Comparison of ENCODE assay signal across 10 mouse cellular contexts in the genomic region with DNA sequence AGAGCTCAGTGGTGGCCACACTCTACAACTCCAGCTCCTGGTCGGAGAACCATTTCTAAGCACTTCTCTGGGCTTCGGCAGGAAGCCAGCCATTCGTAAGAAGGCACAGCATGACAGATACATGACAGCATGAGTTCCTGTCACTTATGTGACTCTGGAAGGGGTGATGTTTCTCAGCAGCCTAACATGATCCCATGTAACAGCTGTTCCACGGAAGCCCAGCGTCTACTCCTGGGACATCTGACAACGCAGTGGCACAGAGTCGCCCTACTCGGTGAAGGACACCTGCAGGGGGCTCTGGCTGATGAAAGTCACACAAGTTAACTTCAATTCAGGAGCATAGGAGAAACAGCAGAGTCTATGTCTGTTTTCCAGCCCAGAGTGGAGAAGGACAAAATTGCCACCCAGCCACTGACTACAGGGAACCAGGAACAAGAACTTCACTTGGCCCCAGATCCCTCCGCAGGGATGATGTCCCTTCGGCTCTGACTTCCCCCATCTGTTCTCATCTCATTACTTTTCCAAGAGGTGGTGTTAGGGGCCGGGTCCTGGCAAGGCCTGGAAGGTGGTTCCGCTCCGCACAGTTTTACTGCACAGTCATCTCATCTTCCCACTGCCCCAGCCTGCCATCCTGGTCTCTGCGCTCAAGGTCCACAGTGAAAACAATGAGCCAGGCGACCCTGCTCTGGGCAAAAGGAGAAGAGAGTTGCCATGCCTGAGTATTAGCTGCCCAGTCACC. TPM values are rescaled to one million over a fixed set of nuclear protein-coding genes. Genes with fewer than 3 reads are reported as not detected.
A peak's percentile ranks its signal among the peaks of the same experiment; 100 is the strongest.
DNase-seq lines count a peak whose midpoint lies in the region; ATAC-seq lines count a peak whose summit lies in the region.
"Had no signal": no experiment of that assay in that cellular context is flagged by ENCODE, and none has a peak within 500 bp of the region (broad histone marks: within the 10 kb centered on the region; RNA-seq: fewer than 3 reads in every experiment).

No protein-coding gene starts in this region.

- no peak overlapping the region for H3K9ac ChIP-seq in forebrain, embryonic 16.5 days (replicated peaks; ENCODE audit: low read depth, low read length)
- H3K9ac ChIP-seq in forebrain, embryonic 12.5 days: no peak overlapping the region
- no peak overlapping the region for H3K9ac ChIP-seq in hindbrain, embryonic 14.5 days
- no peak overlapping the region for H3K9ac ChIP-seq in hindbrain, embryonic 12.5 days
- no peak overlapping the region for H3K9ac ChIP-seq in lung, embryonic 15.5 days
- no peak overlapping the region for H3K9ac ChIP-seq in limb, embryonic 15.5 days

- no peaks in the 10 kb centered on the region for H3K9me3 ChIP-seq in forebrain, embryonic 16.5 days (ENCODE audit: control insufficient read depth, low read length)
- no peaks in the 10 kb centered on the region for H3K9me3 ChIP-seq in forebrain, embryonic 12.5 days
- no peaks in the 10 kb centered on the region for H3K9me3 ChIP-seq in hindbrain, embryonic 14.5 days (ENCODE audit: control insufficient read depth, low read length)
- H3K9me3 ChIP-seq in hindbrain, embryonic 12.5 days (replicated peaks): no peaks in the 10 kb centered on the region
- no peaks in the 10 kb centered on the region for H3K9me3 ChIP-seq in lung, embryonic 15.5 days
- H3K9me3 ChIP-seq in limb, embryonic 15.5 days: no peaks in the 10 kb centered on the region

- no peak overlapping the region for H3K4me3 ChIP-seq in forebrain, embryonic 16.5 days (replicated peaks; ENCODE audit: low read length)
- H3K4me3 ChIP-seq in forebrain, embryonic 12.5 days (replicated peaks): no peak overlapping the region
- no peak overlapping the region for H3K4me3 ChIP-seq in hindbrain, embryonic 14.5 days (replicated peaks; ENCODE audit: low read length)
- H3K4me3 ChIP-seq in hindbrain, embryonic 12.5 days: no peak overlapping the region
- H3K4me3 ChIP-seq in lung, embryonic 15.5 days: no peak overlapping the region
- no peak overlapping the region for H3K4me3 ChIP-seq in limb, embryonic 15.5 days
- H3K4me3 ChIP-seq: myocyte had no signal

- peaks cover 16% of the 10 kb centered on the region for H3K4me1 ChIP-seq in forebrain, embryonic 16.5 days (replicated peaks; ENCODE audit: control insufficient read depth, insufficient read depth, low read length)
- no peaks in the 10 kb centered on the region for H3K4me1 ChIP-seq in forebrain, embryonic 12.5 days
- no peaks in the 10 kb centered on the region for H3K4me1 ChIP-seq in hindbrain, embryonic 14.5 days (replicated peaks; ENCODE audit: control insufficient read depth, insufficient read depth, low read length)
- peaks cover 4% of the 10 kb centered on the region; the same call in 1 of the 2 replicates for H3K4me1 ChIP-seq in hindbrain, embryonic 12.5 days
- peaks cover 31% of the 10 kb centered on the region for H3K4me1 ChIP-seq in lung, embryonic 15.5 days
- H3K4me1 ChIP-seq in limb, embryonic 15.5 days: peaks cover 33% of the 10 kb centered on the region

- H3K36me3 ChIP-seq in forebrain, embryonic 16.5 days (ENCODE audit: control insufficient read depth, insufficient read depth): no peaks in the 10 kb centered on the region
- 0 out of 2 replicates have a peak, but pooled peaks cover 5% of the 10 kb centered on the region for H3K36me3 ChIP-seq in forebrain, embryonic 12.5 days (replicated peaks)
- H3K36me3 ChIP-seq in hindbrain, embryonic 14.5 days (replicated peaks; ENCODE audit: control insufficient read depth, insufficient read depth): no peaks in the 10 kb centered on the region
- H3K36me3 ChIP-seq in hindbrain, embryonic 12.5 days: no peaks in the 10 kb centered on the region; the same call in 1 of the 2 replicates
- H3K36me3 ChIP-seq in lung, embryonic 15.5 days: no peaks in the 10 kb centered on the region
- no peaks in the 10 kb centered on the region for H3K36me3 ChIP-seq in limb, embryonic 15.5 days

- no peak overlapping the region for H3K27ac ChIP-seq in forebrain, embryonic 16.5 days (ENCODE audit: low read length)
- H3K27ac ChIP-seq in forebrain, embryonic 12.5 days: no peak overlapping the region
- H3K27ac ChIP-seq in hindbrain, embryonic 14.5 days: no peak overlapping the region
- no peak overlapping the region for H3K27ac ChIP-seq in hindbrain, embryonic 12.5 days
- H3K27ac ChIP-seq in lung, embryonic 15.5 days: peak overlapping the region; percentile 34; the same call in 1 of the 2 replicates
- H3K27ac ChIP-seq in limb, embryonic 15.5 days: peak overlapping the region; percentile 68

- no peaks in the 10 kb centered on the region for H3K27me3 ChIP-seq in forebrain, embryonic 16.5 days (replicated peaks; ENCODE audit: control insufficient read depth, insufficient read depth, low read length)
- no peaks in the 10 kb centered on the region for H3K27me3 ChIP-seq in forebrain, embryonic 12.5 days
- H3K27me3 ChIP-seq in hindbrain, embryonic 14.5 days (ENCODE audit: control insufficient read depth, insufficient read depth, low read length): no peaks in the 10 kb centered on the region
- no peaks in the 10 kb centered on the region for H3K27me3 ChIP-seq in hindbrain, embryonic 12.5 days
- no peaks in the 10 kb centered on the region for H3K27me3 ChIP-seq in lung, embryonic 15.5 days
- H3K27me3 ChIP-seq in limb, embryonic 15.5 days: no peaks in the 10 kb centered on the region

- no peak overlapping the region for H3K4me2 ChIP-seq in forebrain, embryonic 16.5 days (ENCODE audit: low read length)
- no peak overlapping the region for H3K4me2 ChIP-seq in forebrain, embryonic 12.5 days
- no peak overlapping the region for H3K4me2 ChIP-seq in hindbrain, embryonic 14.5 days (replicated peaks)
- no peak overlapping the region for H3K4me2 ChIP-seq in hindbrain, embryonic 12.5 days (replicated peaks)
- peak overlapping the region; percentile 14 for H3K4me2 ChIP-seq in lung, embryonic 15.5 days
- 0 out of 2 replicates have a peak overlapping the region, but pooled peaks have one; percentile 5 for H3K4me2 ChIP-seq in limb, embryonic 15.5 days

- peak; percentile 39; the same call in 1 of the 2 replicates for ATAC-seq in forebrain, embryonic 16.5 days
- no peak for ATAC-seq in forebrain, embryonic 12.5 days (ENCODE audit: low FRiP score)
- peak; percentile 43; the same call in 1 of the 2 replicates for ATAC-seq in hindbrain, embryonic 14.5 days (ENCODE audit: low FRiP score)
- no peak for ATAC-seq in hindbrain, embryonic 12.5 days (ENCODE audit: low FRiP score)
- ATAC-seq in lung, embryonic 15.5 days (ENCODE audit: borderline replicate concordance, extremely low read depth, low FRiP score, low TSS enrichment): 0 out of 2 replicates have a peak, but pooled peaks have one; percentile 46
- peak; percentile 63 for ATAC-seq in limb, embryonic 15.5 days (ENCODE audit: insufficient number of reproducible peaks, low FRiP score, low TSS enrichment, low read depth)

- WGBS in forebrain, embryonic 16.5 days: 80% methylated on average over 15 of the region's 15 CpGs
- 94% methylated on average over 15 of the region's 15 CpGs for WGBS in forebrain, embryonic 12.5 days
- WGBS in hindbrain, embryonic 14.5 days: 77% methylated on average over 15 of the region's 15 CpGs
- 86% methylated on average over 15 of the region's 15 CpGs for WGBS in hindbrain, embryonic 12.5 days
- 66% methylated on average over 15 of the region's 15 CpGs for WGBS in lung, embryonic 15.5 days
- WGBS in limb, embryonic 15.5 days: 71% methylated on average over 15 of the region's 15 CpGs

- DNase-seq in hindbrain, embryonic 14.5 days (ENCODE audit: low spot score): no peak
- DNase-seq in lung, postnatal 25 days (ENCODE audit: low spot score): no peak
- DNase-seq in right cerebral cortex, adult 18-20 months: no peak
- DNase-seq: retina, postnatal 1 day had no signal

RNA-seq across cellular contexts. Expression of a gene that starts 15.9 kb away (rescaled TPM):
- polyA plus RNA-seq in forebrain, embryonic 16.5 days (2015; fragmentation: Nextera tagmentation; extraction: Ambion mirVana): 32.5 and 35.1 TPM in 2 replicates
- polyA plus RNA-seq in forebrain, embryonic 12.5 days (2016; fragmentation: Nextera tagmentation; extraction: Ambion mirVana): 34.1 and 37.0 TPM in 2 replicates
- 41.1 and 48.7 TPM in 2 replicates for polyA plus RNA-seq in hindbrain, embryonic 14.5 days (2014; fragmentation: Nextera tagmentation; extraction: Ambion mirVana)
- 36.9 and 44.9 TPM in 2 replicates for polyA plus RNA-seq in hindbrain, embryonic 12.5 days (2016; fragmentation: Nextera tagmentation; extraction: Ambion mirVana)
- 44.5 and 46.4 TPM in 2 replicates for polyA plus RNA-seq in lung, embryonic 15.5 days (2015; fragmentation: Nextera tagmentation; extraction: Ambion mirVana)
- 30.3 and 37.0 TPM in 2 replicates for polyA plus RNA-seq in limb, embryonic 15.5 days (2015; fragmentation: Nextera tagmentation; extraction: Ambion mirVana)

Comparison
In these comparisons a context has a peak if more than half of its experiments do, and no peak if none do; other contexts are left out.
1. ATAC-seq: peak in forebrain, embryonic 16.5 days (single experiment), hindbrain, embryonic 14.5 days (single experiment), lung, embryonic 15.5 days (single experiment) and limb, embryonic 15.5 days (single experiment); none in forebrain, embryonic 12.5 days (single experiment) and hindbrain, embryonic 12.5 days (single experiment).
2. H3K27ac ChIP-seq: peak in lung, embryonic 15.5 days (single experiment) and limb, embryonic 15.5 days (single experiment); none in forebrain, embryonic 16.5 days (single experiment), forebrain, embryonic 12.5 days (single experiment), hindbrain, embryonic 14.5 days (single experiment) and hindbrain, embryonic 12.5 days (single experiment).
3. H3K4me2 ChIP-seq: peak in lung, embryonic 15.5 days (single experiment) and limb, embryonic 15.5 days (single experiment); none in forebrain, embryonic 16.5 days (single experiment), forebrain, embryonic 12.5 days (single experiment), hindbrain, embryonic 14.5 days (single experiment) and hindbrain, embryonic 12.5 days (single experiment).